Mouse (Mus musculus): ENCODE measurements around the gene Kif26b. TPM values are rescaled to one million over a fixed set of nuclear protein-coding genes. Genes with fewer than 3 reads are reported as not detected.

Kif26b gene
- polyA plus RNA-seq, 1 experiment, result 15.6 TPM

- 90% methylated on average over 8 of the region's 8 CpGs for WGBS
- H3K27me3 ChIP-seq (ENCODE audit: control insufficient read depth, insufficient read depth, low read length), result no peaks in the 10 kb centered on the region
- H3K27ac ChIP-seq (ENCODE audit: insufficient read depth, low read length), result no peak overlapping the region
- H3K4me3 ChIP-seq (replicated peaks; ENCODE audit: insufficient read depth, low read depth, low read length), result no peak overlapping the region
- H3K4me1 ChIP-seq (ENCODE audit: control insufficient read depth, insufficient read depth, low read length), result peaks cover 11% of the 10 kb centered on the region
- no peak for DNase-seq
- TF ChIP-seq POLR2A (IDR thresholded peaks at IDR 0.05; ENCODE audit: borderline replicate concordance, insufficient read depth, low read length) (no peak), CTCF (IDR thresholded peaks at IDR 0.05; ENCODE audit: borderline replicate concordance, insufficient read depth, low read depth, low read length) (no peak)
These were observed 14.3 kb downstream of the Kif26b start for GRCm38 (mm10) chr1:178542990-178543944.

- Histone ChIP-seq H3K27ac (ENCODE audit: insufficient read depth, low read length) (no peak overlapping the region), H3K27me3 (ENCODE audit: control insufficient read depth, insufficient read depth, low read length) (no peaks in the 10 kb centered on the region), H3K4me1 (ENCODE audit: control insufficient read depth, insufficient read depth, low read length) (peaks cover 11% of the 10 kb centered on the region), H3K4me3 (replicated peaks; ENCODE audit: insufficient read depth, low read depth, low read length) (no peak overlapping the region)
- no peak for TF ChIP-seq POLR2A (IDR thresholded peaks at IDR 0.05; ENCODE audit: borderline replicate concordance, insufficient read depth, low read length)
- TF ChIP-seq CTCF (IDR thresholded peaks at IDR 0.05; ENCODE audit: borderline replicate concordance, insufficient read depth, low read depth, low read length), result no peak
- no peak for DNase-seq
- WGBS, result 89% methylated on average over 3 of the region's 3 CpGs
These were observed 15.7 kb downstream of the Kif26b start for GRCm38 (mm10) chr1:178544585-178544984.

GRCm38 (mm10) chr1:178549576-178549975 lies 20.7 kb downstream of the Kif26b start:
- TF ChIP-seq CTCF (IDR thresholded peaks at IDR 0.05; ENCODE audit: borderline replicate concordance, insufficient read depth, low read depth, low read length) (no peak), POLR2A (IDR thresholded peaks at IDR 0.05; ENCODE audit: borderline replicate concordance, insufficient read depth, low read length) (no peak)
- WGBS, result 49% methylated on average over 4 of the region's 4 CpGs
- no peak overlapping the region for H3K4me3 ChIP-seq (replicated peaks; ENCODE audit: insufficient read depth, low read depth, low read length)
- peak; percentile 68 for DNase-seq
- H3K27me3 ChIP-seq (ENCODE audit: control insufficient read depth, insufficient read depth, low read length), result no peaks in the 10 kb centered on the region
- H3K27ac ChIP-seq (ENCODE audit: insufficient read depth, low read length), result no peak overlapping the region
- H3K4me1 ChIP-seq (ENCODE audit: control insufficient read depth, insufficient read depth, low read length), result peaks cover 13% of the 10 kb centered on the region

- TF ChIP-seq CTCF (IDR thresholded peaks at IDR 0.05; ENCODE audit: borderline replicate concordance, insufficient read depth, low read depth, low read length) (no peak), POLR2A (IDR thresholded peaks at IDR 0.05; ENCODE audit: borderline replicate concordance, insufficient read depth, low read length) (no peak)
- 97% methylated on average over 5 of the region's 5 CpGs for WGBS
- DNase-seq, result no peak
These were observed 21.6 kb downstream of the Kif26b start for GRCm38 (mm10) chr1:178550477-178551047.

GRCm38 (mm10) chr1:178552278-178552897 lies 23.5 kb downstream of the Kif26b start:
- TF ChIP-seq CTCF (IDR thresholded peaks at IDR 0.05; ENCODE audit: borderline replicate concordance, insufficient read depth, low read depth, low read length) (no peak), POLR2A (IDR thresholded peaks at IDR 0.05; ENCODE audit: borderline replicate concordance, insufficient read depth, low read length) (no peak)
- WGBS, result 62% methylated on average over 6 of the region's 6 CpGs
- H3K27me3 ChIP-seq (ENCODE audit: control insufficient read depth, insufficient read depth, low read length), result no peaks in the 10 kb centered on the region
- no peak overlapping the region for H3K4me3 ChIP-seq (replicated peaks; ENCODE audit: insufficient read depth, low read depth, low read length)
- H3K4me1 ChIP-seq (ENCODE audit: control insufficient read depth, insufficient read depth, low read length), result peaks cover 13% of the 10 kb centered on the region
- DNase-seq, result no peak
- no peak overlapping the region for H3K27ac ChIP-seq (ENCODE audit: insufficient read depth, low read length)

More at GRCm38 (mm10) chr1:178550477-178551047, 21.6 kb downstream of the Kif26b start:
- Histone ChIP-seq H3K4me1 (ENCODE audit: control insufficient read depth, insufficient read depth, low read length) (peaks cover 13% of the 10 kb centered on the region), H3K27ac (ENCODE audit: insufficient read depth, low read length) (no peak overlapping the region), H3K27me3 (ENCODE audit: control insufficient read depth, insufficient read depth, low read length) (no peaks in the 10 kb centered on the region), H3K4me3 (replicated peaks; ENCODE audit: insufficient read depth, low read depth, low read length) (no peak overlapping the region)

- H3K27me3 ChIP-seq (ENCODE audit: control insufficient read depth, insufficient read depth, low read length), result no peaks in the 10 kb centered on the region
- H3K4me3 ChIP-seq (replicated peaks; ENCODE audit: insufficient read depth, low read depth, low read length), result no peak overlapping the region
- no peak overlapping the region for H3K27ac ChIP-seq (ENCODE audit: insufficient read depth, low read length)
- TF ChIP-seq CTCF (IDR thresholded peaks at IDR 0.05; ENCODE audit: borderline replicate concordance, insufficient read depth, low read depth, low read length), result no peak
- no peak for TF ChIP-seq POLR2A (IDR thresholded peaks at IDR 0.05; ENCODE audit: borderline replicate concordance, insufficient read depth, low read length)
- H3K4me1 ChIP-seq (ENCODE audit: control insufficient read depth, insufficient read depth, low read length), result peaks cover 13% of the 10 kb centered on the region
- DNase-seq, result no peak
- 90% methylated on average over 10 of the region's 10 CpGs for WGBS
These were observed 24.0 kb downstream of the Kif26b start for GRCm38 (mm10) chr1:178552898-178553284.

GRCm38 (mm10) chr1:178556226-178556625 lies 27.3 kb downstream of the Kif26b start:
- Histone ChIP-seq H3K4me1 (ENCODE audit: control insufficient read depth, insufficient read depth, low read length) (peaks cover 8% of the 10 kb centered on the region), H3K27me3 (ENCODE audit: control insufficient read depth, insufficient read depth, low read length) (no peaks in the 10 kb centered on the region), H3K27ac (ENCODE audit: insufficient read depth, low read length) (no peak overlapping the region), H3K4me3 (replicated peaks; ENCODE audit: insufficient read depth, low read depth, low read length) (no peak overlapping the region)
- TF ChIP-seq CTCF (IDR thresholded peaks at IDR 0.05; ENCODE audit: borderline replicate concordance, insufficient read depth, low read depth, low read length) (no peak), POLR2A (IDR thresholded peaks at IDR 0.05; ENCODE audit: borderline replicate concordance, insufficient read depth, low read length) (no peak)
- peak; percentile 52 to 64 for DNase-seq
- WGBS, result 31% methylated on average over 8 of the region's 8 CpGs

Data from cerebellum, adult 2 months (tissue).